Mouse (Mus musculus) forebrain, embryonic 16.5 days (tissue): ENCODE measurements around the gene Cd7. TPM values are rescaled to one million over a fixed set of nuclear protein-coding genes. Genes with fewer than 3 reads are reported as not detected.
A peak's percentile ranks its signal among the peaks of the same experiment; 100 is the strongest.
"Not testable (repeated sequence)": the region's sequence is repeated elsewhere in the genome, so short reads cannot be mapped to it uniquely, and the experiment has no call there.

Experiments used
- ATAC-seq: fragments of 200-750 bp; cut with Nextera tagmentation; 2 replicates; pipeline ENCODE4 v1.8.0; 2017; ENCODE audit warnings: mild to moderate bottlenecking, moderate library complexity
- H3K27ac ChIP-seq: fragments of 300-500 bp; sonication (generic); 2 replicates; pipeline ENCODE4 v1.5.1; 2014; ENCODE audit warnings: low read length, control low read depth
- H3K27me3 ChIP-seq: fragments of 300-500 bp; sonication (generic); replicated peaks from 2 replicates; pipeline ENCODE4 v1.6.1; 2014; ENCODE audit warnings: low read length; ENCODE audit not compliant: control insufficient read depth, insufficient read depth
- H3K36me3 ChIP-seq: fragments of 300-500 bp; sonication (generic); 2 replicates; pipeline ENCODE4 v1.6.1; 2014; ENCODE audit not compliant: control insufficient read depth, insufficient read depth
- H3K4me1 ChIP-seq: fragments of 300-500 bp; sonication (generic); replicated peaks from 2 replicates; pipeline ENCODE4 v1.6.1; 2014; ENCODE audit warnings: low read length; ENCODE audit not compliant: control insufficient read depth, insufficient read depth
- H3K4me2 ChIP-seq: fragments of 300-500 bp; sonication (generic); 2 replicates; pipeline ENCODE4 v1.6.1; 2014; ENCODE audit warnings: mild to moderate bottlenecking, low read length, control low read depth
- H3K4me3 ChIP-seq: fragments of 300-500 bp; sonication (generic); replicated peaks from 2 replicates; pipeline ENCODE4 v1.5.1; 2014; ENCODE audit warnings: mild to moderate bottlenecking, low read length, control low read depth
- H3K9ac ChIP-seq: fragments of 300-500 bp; sonication (generic); replicated peaks from 2 replicates; pipeline ENCODE4 v1.6.1; 2014; ENCODE audit warnings: low read depth, low read length, control low read depth
- H3K9me3 ChIP-seq: fragments of 300-500 bp; sonication (generic); 2 replicates; pipeline ENCODE4 v1.6.1; 2016; ENCODE audit warnings: low read length; ENCODE audit not compliant: control insufficient read depth
- WGBS: fragments of 180-500 bp; shearing (Covaris S2); extraction: QIAGEN DNeasy Blood & Tissue Kit; methylation state at CpG from one replicate; pipeline ENCODE4 v1.1.7; 2014; 5-methylcytosine and 5-hydroxymethylcytosine counted together
- polyA plus RNA-seq: library from polyadenylated mRNA; unstranded; fragments of >200 nt; fragmentation: Nextera tagmentation; extraction: Ambion mirVana; gene quantifications from 2 replicates; pipeline ENCODE4 v1.2.1, GENCODE M21; 2015

The Cd7 gene
- polyA plus RNA-seq, 1 experiment from 2014 or later = not detected

- H3K27me3 ChIP-seq = no peaks in the 10 kb centered on the region
- no peak overlapping the region for H3K27ac ChIP-seq
- H3K4me2 ChIP-seq = no peak overlapping the region
- H3K9ac ChIP-seq = no peak overlapping the region
- no peaks in the 10 kb centered on the region for H3K9me3 ChIP-seq
- H3K4me3 ChIP-seq = no peak overlapping the region
- ATAC-seq = peak; percentile 55; the same call in 1 of the 2 replicates
- 12% methylated on average over 8 of the region's 8 CpGs for WGBS
- H3K36me3 ChIP-seq = no peaks in the 10 kb centered on the region
- no peaks in the 10 kb centered on the region for H3K4me1 ChIP-seq
These were observed 14.3 kb upstream of the Cd7 start for GRCm38 (mm10) chr11:121053536-121053935.

- H3K27ac ChIP-seq = no peak overlapping the region
- no peak overlapping the region for H3K9ac ChIP-seq
- H3K4me1 ChIP-seq = no peaks in the 10 kb centered on the region
- 77% methylated on average over 4 of the region's 4 CpGs for WGBS
- no peak overlapping the region for H3K4me2 ChIP-seq
- no peaks in the 10 kb centered on the region for H3K36me3 ChIP-seq
- H3K27me3 ChIP-seq = no peaks in the 10 kb centered on the region
- no peak for ATAC-seq
- no peak overlapping the region for H3K4me3 ChIP-seq
- no peaks in the 10 kb centered on the region for H3K9me3 ChIP-seq
These were observed 13.2 kb upstream of the Cd7 start for GRCm38 (mm10) chr11:121052387-121052786.

- Histone ChIP-seq H3K9me3 (no peaks in the 10 kb centered on the region), H3K27me3 (no peaks in the 10 kb centered on the region), H3K4me2 (no peak overlapping the region), H3K9ac (no peak overlapping the region), H3K4me1 (no peaks in the 10 kb centered on the region), H3K36me3 (no peaks in the 10 kb centered on the region), H3K4me3 (no peak overlapping the region), H3K27ac (no peak overlapping the region)
- 63% methylated on average over 1 of the region's 1 CpGs for WGBS
- ATAC-seq = no peak
These were observed 12.6 kb upstream of the Cd7 start for GRCm38 (mm10) chr11:121051793-121052192.

- no peak overlapping the region for H3K27ac ChIP-seq
- H3K4me2 ChIP-seq = no peak overlapping the region
- no peak for ATAC-seq
- 70% methylated on average over 1 of the region's 1 CpGs for WGBS
- H3K9me3 ChIP-seq = no peaks in the 10 kb centered on the region
- no peaks in the 10 kb centered on the region for H3K27me3 ChIP-seq
- H3K4me3 ChIP-seq = no peak overlapping the region
- H3K36me3 ChIP-seq = no peaks in the 10 kb centered on the region
- no peaks in the 10 kb centered on the region for H3K4me1 ChIP-seq
- no peak overlapping the region for H3K9ac ChIP-seq
These were observed 10.6 kb upstream of the Cd7 start for GRCm38 (mm10) chr11:121049840-121050239.

- Histone ChIP-seq H3K4me3 (no peak overlapping the region), H3K9me3 (no peaks in the 10 kb centered on the region), H3K27me3 (no peaks in the 10 kb centered on the region), H3K27ac (no peak overlapping the region), H3K4me2 (no peak overlapping the region), H3K36me3 (no peaks in the 10 kb centered on the region), H3K9ac (no peak overlapping the region), H3K4me1 (no peaks in the 10 kb centered on the region)
- 75% methylated on average over 2 of the region's 2 CpGs for WGBS
- ATAC-seq = no peak
These were observed 8.7 kb upstream of the Cd7 start for GRCm38 (mm10) chr11:121047826-121048399.

GRCm38 (mm10) chr11:121045286-121045685 is 6.1 kb upstream of the Cd7 start:
- WGBS = 30% methylated on average over 1 of the region's 1 CpGs
- Histone ChIP-seq H3K4me3 (no peak overlapping the region), H3K4me2 (no peak overlapping the region), H3K27me3 (no peaks in the 10 kb centered on the region), H3K9me3 (no peaks in the 10 kb centered on the region), H3K27ac (no peak overlapping the region), H3K4me1 (no peaks in the 10 kb centered on the region), H3K36me3 (no peaks in the 10 kb centered on the region), H3K9ac (no peak overlapping the region)
- no peak for ATAC-seq

GRCm38 (mm10) chr11:121043025-121043424 is 3.8 kb upstream of the Cd7 start:
- 55% methylated on average over 1 of the region's 1 CpGs for WGBS
- not testable (repeated sequence) for ATAC-seq

GRCm38 (mm10) chr11:121042480-121042879 is 3.3 kb upstream of the Cd7 start:
- Histone ChIP-seq H3K27ac (no peak overlapping the region), H3K27me3 (no peaks in the 10 kb centered on the region), H3K9me3 (no peaks in the 10 kb centered on the region), H3K4me2 (no peak overlapping the region), H3K4me1 (no peaks in the 10 kb centered on the region), H3K4me3 (no peak overlapping the region), H3K9ac (no peak overlapping the region), H3K36me3 (no peaks in the 10 kb centered on the region)
- WGBS = 77% methylated on average over 4 of the region's 4 CpGs
- ATAC-seq = no peak

More at GRCm38 (mm10) chr11:121043025-121043424, 3.8 kb upstream of the Cd7 start:
- H3K27me3 ChIP-seq, H3K4me1 ChIP-seq, H3K36me3 ChIP-seq, H3K4me2 ChIP-seq, H3K9me3 ChIP-seq, H3K27ac ChIP-seq, H3K4me3 ChIP-seq, H3K9ac ChIP-seq: not testable (repeated sequence)

- no peak overlapping the region for H3K9ac ChIP-seq
- no peak overlapping the region for H3K27ac ChIP-seq
- H3K4me2 ChIP-seq = no peak overlapping the region
- WGBS = 71% methylated on average over 4 of the region's 4 CpGs
- no peaks in the 10 kb centered on the region for H3K9me3 ChIP-seq
- H3K27me3 ChIP-seq = no peaks in the 10 kb centered on the region
- no peak overlapping the region for H3K4me3 ChIP-seq
- H3K36me3 ChIP-seq = no peaks in the 10 kb centered on the region
- ATAC-seq = no peak
- H3K4me1 ChIP-seq = no peaks in the 10 kb centered on the region
These were observed 2.4 kb upstream of the Cd7 start for GRCm38 (mm10) chr11:121041636-121042035.

GRCm38 (mm10) chr11:121041212-121041611 is 2.0 kb upstream of the Cd7 start:
- Histone ChIP-seq H3K4me1 (no peaks in the 10 kb centered on the region), H3K27ac (no peak overlapping the region), H3K9me3 (no peaks in the 10 kb centered on the region), H3K9ac (no peak overlapping the region), H3K4me3 (no peak overlapping the region), H3K4me2 (no peak overlapping the region), H3K27me3 (no peaks in the 10 kb centered on the region), H3K36me3 (no peaks in the 10 kb centered on the region)
- WGBS = 3% methylated on average over 4 of the region's 4 CpGs
- 0 out of 2 replicates have a peak, but pooled peaks have one; percentile 54 for ATAC-seq
